Mouse (Mus musculus): ENCODE results near the gene Tmem158.

DNA sequence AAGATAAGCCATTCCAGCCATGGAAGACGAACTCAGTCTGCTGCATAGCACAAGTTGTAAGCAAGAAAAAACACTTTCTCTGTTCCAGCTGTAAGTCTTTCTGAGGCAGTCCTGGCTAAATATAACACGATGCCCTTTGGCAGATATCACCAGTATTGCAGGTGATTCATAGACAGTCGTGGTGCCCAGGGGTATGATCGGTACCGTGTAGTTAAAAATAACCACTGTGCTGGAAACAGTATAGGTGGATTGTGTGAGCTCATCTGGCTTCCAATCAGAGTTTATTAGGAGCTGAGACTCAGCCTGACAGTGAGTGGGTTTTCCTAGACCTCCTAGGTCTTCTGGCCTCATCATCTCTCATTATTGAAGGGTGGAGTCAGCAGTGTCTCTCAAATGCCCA lies 34.0 kb upstream of the Tmem158 start:
- TF ChIP-seq POLR2A (IDR thresholded peaks at IDR 0.05; ENCODE audit: low read depth, low read length) (no peak), CTCF (IDR thresholded peaks at IDR 0.05; ENCODE audit: extremely low read depth, insufficient read depth, insufficient read length, insufficient replicate concordance) (no peak)
